Mouse (Mus musculus): ENCODE measurements around the gene Vamp9. TPM values are rescaled to one million over a fixed set of nuclear protein-coding genes. Genes with fewer than 3 reads are reported as not detected.

Gene Vamp9
- polyA plus RNA-seq, 1 experiment from 2014 or later = not detected

GRCm38 (mm10) chr5:99994166-99994565 is 88.1 kb downstream of the Vamp9 start:
- ATAC-seq (ENCODE audit: low FRiP score) (no peak), DNase-seq (ENCODE audit: low spot score, missing footprints) (peak; percentile 53)
- Histone ChIP-seq H3K27ac (ENCODE audit: low read depth, low read length) (no peak overlapping the region), H3K4me2 (no peak overlapping the region), H3K9ac (ENCODE audit: low read length) (no peak overlapping the region), H3K27me3 (ENCODE audit: control insufficient read depth, insufficient read depth, low read length) (no peaks in the 10 kb centered on the region), H3K36me3 (ENCODE audit: control insufficient read depth, insufficient read depth, low read length) (no peaks in the 10 kb centered on the region), H3K4me3 (ENCODE audit: low read depth, low read length) (no peak overlapping the region), H3K4me1 (ENCODE audit: control insufficient read depth, insufficient read depth, low read length) (no peaks in the 10 kb centered on the region), H3K9me3 (ENCODE audit: control insufficient read depth, low read length) (no peaks in the 10 kb centered on the region; the same call in 1 of the 2 replicates)
- 77% methylated on average over 3 of the region's 3 CpGs for WGBS

GRCm38 (mm10) chr5:99994680-99995079 is 88.6 kb downstream of the Vamp9 start:
- Histone ChIP-seq H3K9ac (ENCODE audit: low read length) (no peak overlapping the region), H3K4me1 (ENCODE audit: control insufficient read depth, insufficient read depth, low read length) (no peaks in the 10 kb centered on the region), H3K4me3 (ENCODE audit: low read depth, low read length) (no peak overlapping the region), H3K9me3 (ENCODE audit: control insufficient read depth, low read length) (no peaks in the 10 kb centered on the region; the same call in 1 of the 2 replicates), H3K36me3 (ENCODE audit: control insufficient read depth, insufficient read depth, low read length) (no peaks in the 10 kb centered on the region), H3K4me2 (no peak overlapping the region), H3K27ac (ENCODE audit: low read depth, low read length) (no peak overlapping the region), H3K27me3 (ENCODE audit: control insufficient read depth, insufficient read depth, low read length) (no peaks in the 10 kb centered on the region)
- peak; percentile 14 for DNase-seq (ENCODE audit: low spot score, missing footprints)
- no peak for ATAC-seq (ENCODE audit: low FRiP score)
- 88% methylated on average over 3 of the region's 3 CpGs for WGBS

GRCm38 (mm10) chr5:100000048-100000447 is 94.0 kb downstream of the Vamp9 start:
- WGBS = 76% methylated on average over 7 of the region's 7 CpGs
- DNase-seq (ENCODE audit: low spot score, missing footprints) (no peak), ATAC-seq (ENCODE audit: low FRiP score) (no peak)
- no peak overlapping the region for H3K4me2 ChIP-seq
- H3K9ac ChIP-seq (ENCODE audit: low read length) = no peak overlapping the region
- no peaks in the 10 kb centered on the region; the same call in 1 of the 2 replicates for H3K9me3 ChIP-seq (ENCODE audit: control insufficient read depth, low read length)
- no peaks in the 10 kb centered on the region for H3K27me3 ChIP-seq (ENCODE audit: control insufficient read depth, insufficient read depth, low read length)
- no peaks in the 10 kb centered on the region for H3K36me3 ChIP-seq (ENCODE audit: control insufficient read depth, insufficient read depth, low read length)
- H3K27ac ChIP-seq (ENCODE audit: low read depth, low read length) = no peak overlapping the region
- H3K4me1 ChIP-seq (ENCODE audit: control insufficient read depth, insufficient read depth, low read length) = no peaks in the 10 kb centered on the region
- no peak overlapping the region for H3K4me3 ChIP-seq (ENCODE audit: low read depth, low read length)

- no peak overlapping the region for H3K4me2 ChIP-seq
- H3K4me3 ChIP-seq (ENCODE audit: low read depth, low read length) = no peak overlapping the region
- ATAC-seq (ENCODE audit: low FRiP score) (no peak), DNase-seq (ENCODE audit: low spot score, missing footprints) (no peak)
- H3K4me1 ChIP-seq (ENCODE audit: control insufficient read depth, insufficient read depth, low read length) = no peaks in the 10 kb centered on the region
- H3K9ac ChIP-seq (ENCODE audit: low read length) = no peak overlapping the region
- no peaks in the 10 kb centered on the region; the same call in 1 of the 2 replicates for H3K9me3 ChIP-seq (ENCODE audit: control insufficient read depth, low read length)
- WGBS = 47% methylated on average over 8 of the region's 8 CpGs
- H3K36me3 ChIP-seq (ENCODE audit: control insufficient read depth, insufficient read depth, low read length) = no peaks in the 10 kb centered on the region
- H3K27ac ChIP-seq (ENCODE audit: low read depth, low read length) = no peak overlapping the region
- H3K27me3 ChIP-seq (ENCODE audit: control insufficient read depth, insufficient read depth, low read length) = no peaks in the 10 kb centered on the region
These were observed 94.4 kb downstream of the Vamp9 start for GRCm38 (mm10) chr5:100000500-100000899.

Other genes with a start within 250 kb of the Vamp9 start
- 28.6 and 29.7 TPM in 2 replicates for gene Rasgef1b, start 177.2 kb upstream of the Vamp9 start, polyA plus RNA-seq (2014; fragmentation: Nextera tagmentation; extraction: Ambion mirVana)
- 282 and 289 TPM in 2 replicates for gene Hnrnpd, start 72.7 kb downstream of the Vamp9 start, polyA plus RNA-seq (2014; fragmentation: Nextera tagmentation; extraction: Ambion mirVana)
- 2.0 and 2.3 TPM in 2 replicates for gene 4930524J08Rik, start 72.8 kb downstream of the Vamp9 start, polyA plus RNA-seq (2014; fragmentation: Nextera tagmentation; extraction: Ambion mirVana)
- 289 and 297 TPM in 2 replicates for gene Hnrnpdl, start 133.4 kb downstream of the Vamp9 start, polyA plus RNA-seq (2014; fragmentation: Nextera tagmentation; extraction: Ambion mirVana)
- 43.2 and 44.5 TPM in 2 replicates for gene Enoph1, start 133.7 kb downstream of the Vamp9 start, polyA plus RNA-seq (2014; fragmentation: Nextera tagmentation; extraction: Ambion mirVana)